Mouse (Mus musculus) cerebellum, adult 2 months (tissue): ENCODE results near the gene Otx1.

ENCODE experiments used
- CTCF ChIP-seq: fragments of 200-500 bp; IDR thresholded peaks from 2 replicates; pipeline ENCODE4 v1.5.1; 2011; ENCODE audit warnings: low read depth, mild to moderate bottlenecking, control low read depth, low read length, moderate library complexity, borderline replicate concordance; ENCODE audit not compliant: insufficient read depth
- POLR2A ChIP-seq: fragments of 200-500 bp; IDR thresholded peaks from 2 replicates; pipeline ENCODE4 v1.6.1; 2011; ENCODE audit warnings: low read length, control low read depth, borderline replicate concordance; ENCODE audit not compliant: insufficient read depth

DNA sequence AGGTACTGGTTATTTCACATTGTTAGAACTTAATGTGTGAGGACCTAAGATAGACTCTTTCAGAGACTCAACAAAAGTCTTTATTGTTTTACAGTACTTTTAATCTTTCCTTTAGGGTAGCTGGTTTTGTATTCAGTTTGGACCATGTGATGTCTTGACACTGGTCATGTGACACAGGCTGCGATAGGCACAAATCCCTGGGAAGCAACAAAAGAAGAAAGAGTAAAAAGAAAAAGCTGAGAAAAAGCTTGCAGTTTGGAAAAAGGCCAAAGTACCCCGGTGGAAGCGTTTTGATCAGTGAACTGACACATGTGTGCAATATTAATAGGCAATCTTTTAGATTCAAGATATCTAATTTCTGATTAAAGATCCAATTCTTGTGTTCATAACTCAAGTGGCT, 13.6 kb upstream of the Otx1 start:
- no peak for TF ChIP-seq POLR2A
- TF ChIP-seq CTCF, result no peak
